Mouse (Mus musculus) left cerebral cortex, adult 18-20 months (tissue): ENCODE measurements around the gene Csmd2. TPM values are rescaled to one million over a fixed set of nuclear protein-coding genes. Genes with fewer than 3 reads are reported as not detected.

ENCODE experiments used
- DNase-seq, 2 experiments: peaks; one replicate each; pipeline ENCODE4 v3.0.0; 2021 to 2022; ENCODE audit warnings: low spot score in 2 of 2, mixed read lengths in 1 of 2
- total RNA-seq, 2 experiments: library from RNA; stranded (reverse); gene quantifications; 2 replicates each; pipeline ENCODE4 v1.2.3; 2021

The Csmd2 gene
- total RNA-seq, 2 experiments from 2014 or later: 42.9 to 48.6 TPM

DNA sequence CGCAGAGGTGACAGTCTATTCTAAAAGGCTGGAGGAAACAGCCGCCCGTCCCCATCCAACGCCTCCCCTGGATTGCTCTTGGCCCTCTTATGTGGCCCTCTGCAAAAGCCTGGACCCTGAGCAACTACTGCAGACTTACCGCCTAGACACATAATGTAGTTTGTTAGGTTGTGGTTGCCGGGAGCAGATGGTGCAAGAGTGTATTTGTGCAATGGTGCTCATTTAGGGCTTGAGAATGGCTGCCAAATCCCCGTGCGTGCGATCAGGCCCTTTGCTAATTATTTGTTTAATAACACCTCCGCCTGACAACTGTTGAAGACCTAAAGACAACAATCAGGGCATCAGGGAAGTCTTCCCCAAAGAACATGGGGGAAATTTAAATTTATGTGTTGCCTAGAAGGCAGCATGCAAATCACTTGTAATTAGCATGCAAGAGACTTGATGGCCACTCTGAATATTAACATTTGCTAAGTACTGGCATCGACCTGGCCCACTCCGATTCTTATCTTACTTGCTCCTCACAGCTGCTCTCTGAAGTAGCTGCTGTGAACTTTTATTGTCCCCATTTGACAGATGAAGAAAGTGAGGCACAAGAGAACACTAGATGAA is 147.5 kb downstream of the Csmd2 start:
- DNase-seq: no peak

- DNase-seq: no peak
Measured at GRCm38 (mm10) chr4:128139991-128140390, 152.3 kb downstream of the Csmd2 start.

GRCm38 (mm10) chr4:128141161-128142101 is 153.8 kb downstream of the Csmd2 start:
- DNase-seq: no peak

DNA sequence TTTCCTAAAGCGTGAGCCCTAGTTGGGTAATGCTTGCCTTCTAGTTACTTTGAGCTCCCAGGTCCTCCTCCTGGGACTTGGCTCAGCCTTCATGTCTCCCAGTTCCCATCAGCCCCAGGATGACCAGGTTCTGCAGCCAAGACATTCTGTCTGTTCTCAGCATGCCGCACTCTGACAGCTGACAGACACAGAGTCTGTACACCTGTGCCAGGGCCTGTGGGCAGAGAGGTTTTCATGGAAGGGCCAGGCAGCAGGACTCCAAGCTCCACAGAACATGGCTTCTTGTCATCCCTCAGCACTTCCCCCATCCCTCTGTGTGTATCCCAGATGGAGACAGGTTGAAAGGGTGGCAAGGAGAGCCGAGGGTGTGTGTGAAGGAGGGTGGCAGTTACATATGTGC is 154.6 kb downstream of the Csmd2 start:
- DNase-seq: no peak

- no peak for DNase-seq
Measured at GRCm38 (mm10) chr4:128143147-128143546, 155.5 kb downstream of the Csmd2 start.

- peak in 1 of 2 experiments; percentile 41 for DNase-seq
Measured at GRCm38 (mm10) chr4:128149524-128149923, 161.9 kb downstream of the Csmd2 start.

DNA sequence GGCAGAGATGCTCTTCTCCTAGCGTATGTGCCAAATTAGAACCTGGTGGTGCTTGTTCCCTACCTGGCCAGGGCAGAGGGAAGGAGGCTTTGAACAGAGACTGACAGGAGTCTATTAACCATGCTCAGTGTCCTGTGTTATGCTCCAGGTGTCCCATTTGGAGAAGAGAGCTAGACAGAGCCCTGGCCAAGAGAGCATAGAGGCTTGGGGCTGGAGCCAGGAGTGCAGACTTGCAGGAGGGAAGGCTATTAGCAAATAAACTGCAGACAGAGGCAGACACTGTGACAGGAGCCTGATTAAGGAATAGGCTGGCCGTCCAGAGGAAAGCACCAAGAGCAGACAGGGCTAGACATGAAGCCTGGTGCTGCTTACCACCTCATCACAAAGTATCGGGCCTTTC is 164.4 kb downstream of the Csmd2 start:
- DNase-seq: no peak

GRCm38 (mm10) chr4:128153144-128153543 is 165.5 kb downstream of the Csmd2 start:
- DNase-seq: no peak

DNA sequence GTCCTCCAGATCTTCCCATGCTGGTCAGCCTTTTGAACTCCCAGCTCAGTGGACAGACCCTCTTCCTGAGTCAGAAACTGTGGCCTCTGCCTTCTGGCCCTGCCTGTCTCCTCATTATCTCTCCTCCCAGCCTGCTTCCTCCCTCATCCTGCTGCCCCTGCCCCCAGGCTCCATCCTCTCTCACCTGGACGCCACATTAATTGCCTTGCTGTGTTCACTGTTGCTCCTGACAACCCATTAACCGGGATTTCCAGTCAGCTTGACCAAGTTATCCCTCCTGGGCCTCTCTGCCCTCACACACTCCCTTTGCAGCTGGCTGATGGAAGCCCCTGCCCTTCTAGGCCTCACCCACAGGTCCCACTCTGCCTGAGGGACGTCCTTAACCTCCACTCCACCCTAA is 167.6 kb downstream of the Csmd2 start:
- no peak for DNase-seq

DNA sequence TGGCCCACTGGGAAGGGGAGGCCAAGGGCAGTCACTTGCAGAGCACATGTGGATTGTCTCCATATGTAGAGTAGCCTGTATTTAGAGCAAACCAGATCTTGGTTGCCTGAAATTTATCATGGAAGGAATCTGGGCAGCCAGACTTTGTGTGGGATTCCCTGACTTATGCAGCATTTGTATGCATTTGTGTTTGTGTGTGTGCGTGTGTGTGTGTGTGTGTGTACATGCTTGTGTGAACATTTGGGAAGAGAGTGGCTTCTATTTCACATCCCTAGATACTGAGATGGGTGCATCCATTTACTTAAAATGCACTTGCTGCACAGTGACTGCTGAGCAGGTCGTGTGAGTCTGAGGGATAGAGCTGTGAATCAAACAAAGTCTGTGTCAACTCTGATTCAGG is 173.0 kb downstream of the Csmd2 start:
- DNase-seq: no peak

DNA sequence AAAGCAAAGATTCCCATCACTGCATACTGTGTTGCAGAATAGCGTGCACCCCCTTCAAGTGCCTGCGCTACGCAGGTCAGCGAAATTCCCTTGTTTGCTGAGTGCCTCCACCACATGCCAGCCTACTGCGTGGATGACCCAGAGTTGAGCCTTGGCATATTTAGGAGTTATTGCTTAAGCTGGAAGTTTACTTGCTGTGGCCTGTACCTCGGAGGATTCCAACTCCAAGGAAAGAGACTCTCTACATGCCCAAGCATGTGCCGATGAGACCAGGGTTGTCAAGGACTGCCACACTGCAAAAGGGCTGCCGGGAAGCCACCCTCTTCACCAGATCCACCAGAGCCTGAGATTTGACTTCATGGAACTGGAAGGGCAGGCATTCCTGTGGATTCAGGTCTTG is 182.5 kb downstream of the Csmd2 start:
- DNase-seq: no peak

- DNase-seq: no peak
Measured at GRCm38 (mm10) chr4:128171233-128171632, 183.6 kb downstream of the Csmd2 start.

DNA sequence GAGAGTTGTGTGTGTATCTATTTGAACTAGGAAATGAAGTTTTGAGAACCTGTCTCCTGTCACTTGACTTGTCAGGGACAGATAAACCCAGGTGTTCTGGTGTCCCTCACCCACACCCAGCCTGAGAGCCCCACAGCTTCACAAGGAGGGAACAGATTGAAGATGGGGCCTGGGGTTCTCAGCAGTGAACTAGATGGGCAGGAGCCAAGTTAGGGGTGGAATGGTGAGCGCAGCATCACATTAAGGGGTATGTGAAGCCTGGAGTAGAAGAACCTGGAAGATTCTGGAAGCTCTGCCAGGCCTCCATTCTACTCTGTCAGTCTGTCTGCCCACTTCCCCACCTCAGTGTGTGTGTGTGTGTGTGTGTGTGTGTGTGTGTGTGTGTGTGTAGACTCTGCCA is 184.0 kb downstream of the Csmd2 start:
- DNase-seq: no peak

GRCm38 (mm10) chr4:128178974-128179373 is 191.3 kb downstream of the Csmd2 start:
- DNase-seq: no peak

DNA sequence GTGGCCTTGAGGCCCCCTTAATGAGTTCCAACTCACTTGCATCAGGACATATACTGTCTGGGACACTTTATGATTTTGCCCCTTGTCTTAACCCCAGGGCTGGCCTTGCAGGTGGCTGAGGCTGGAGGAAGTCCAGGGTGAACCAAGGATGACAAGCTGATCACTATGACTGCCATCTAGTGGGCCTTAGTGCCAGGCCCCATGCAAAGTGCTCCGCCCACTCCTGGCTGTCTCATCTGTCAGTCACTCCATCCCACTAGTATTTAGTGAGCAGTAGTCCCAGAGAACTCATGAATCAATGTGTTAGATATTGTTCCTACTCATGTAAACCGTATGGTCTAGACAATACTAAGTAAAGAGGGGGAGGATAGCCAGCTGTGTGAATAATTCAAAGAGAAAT is 191.9 kb downstream of the Csmd2 start:
- peak in 1 of 2 experiments; percentile 25 for DNase-seq

- DNase-seq: no peak
Measured at GRCm38 (mm10) chr4:128184747-128185146, 197.1 kb downstream of the Csmd2 start.

DNA sequence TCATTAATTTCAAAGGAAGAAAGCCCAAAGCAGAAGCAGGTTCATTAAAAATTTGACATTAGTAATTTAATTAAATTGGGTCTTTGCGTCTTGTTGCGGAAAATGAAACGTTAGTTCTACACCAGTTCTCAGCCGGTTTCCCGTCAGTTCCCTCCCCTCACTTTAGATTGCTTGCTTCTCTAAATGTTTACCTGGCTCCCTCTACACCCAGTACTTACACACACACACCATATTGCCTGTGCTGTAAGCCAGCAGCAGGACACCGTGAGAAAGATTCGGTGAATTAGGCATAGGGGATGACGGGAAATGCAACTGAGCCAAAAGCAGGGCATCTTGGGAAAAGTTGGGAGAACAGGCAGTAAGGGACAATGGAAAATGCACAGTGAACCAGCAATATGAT is 206.8 kb downstream of the Csmd2 start:
- no peak for DNase-seq

DNA sequence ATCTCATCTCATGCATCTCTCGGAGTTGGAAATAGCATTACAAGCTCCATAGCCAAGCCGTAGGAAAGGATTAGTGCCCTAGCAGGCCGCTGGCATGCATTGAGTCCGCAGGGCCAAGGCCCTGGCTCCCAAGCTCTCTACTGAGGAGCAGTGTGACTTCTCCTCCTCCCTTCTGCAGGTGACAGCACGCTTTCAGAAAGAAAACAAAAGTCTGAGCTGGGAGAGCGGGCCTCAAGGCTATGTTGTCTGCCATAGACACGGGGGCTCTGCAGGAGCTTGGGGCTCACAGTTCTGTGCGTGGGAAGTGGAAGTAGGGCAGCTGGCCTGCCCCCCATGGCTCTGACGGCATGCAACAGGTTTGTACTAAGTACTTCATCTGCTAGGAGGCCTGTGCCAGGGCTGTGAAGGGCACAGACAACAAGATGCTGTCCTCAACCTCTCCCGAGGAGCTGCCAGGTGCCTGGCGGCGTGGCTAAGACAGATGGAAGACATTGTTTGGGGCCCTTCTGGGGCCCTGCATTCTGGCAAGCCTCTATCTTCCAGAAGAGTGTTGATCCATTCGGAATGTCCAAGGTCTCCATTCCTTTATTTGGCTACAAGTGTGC is 230.4 kb downstream of the Csmd2 start:
- DNase-seq: no peak

DNA sequence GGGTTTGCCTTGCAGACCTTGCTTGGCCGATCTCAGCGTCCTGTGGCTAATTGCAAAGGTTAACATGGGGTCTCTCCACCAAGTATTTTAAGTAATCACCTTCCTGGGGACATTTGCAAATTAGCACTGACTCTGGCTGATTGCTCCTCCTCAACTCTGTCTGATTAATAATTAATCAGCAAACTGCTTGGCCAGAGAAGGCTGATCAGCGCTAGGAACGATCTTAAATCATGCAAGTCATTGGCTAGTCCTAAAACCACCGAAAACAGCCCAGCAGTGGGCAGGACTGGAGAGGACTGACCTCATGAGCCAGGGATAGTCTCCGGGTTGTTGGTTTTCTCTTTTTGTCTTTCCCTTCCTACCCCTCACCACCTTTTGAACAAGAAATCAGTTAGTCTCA is 236.8 kb downstream of the Csmd2 start:
- no peak for DNase-seq

DNA sequence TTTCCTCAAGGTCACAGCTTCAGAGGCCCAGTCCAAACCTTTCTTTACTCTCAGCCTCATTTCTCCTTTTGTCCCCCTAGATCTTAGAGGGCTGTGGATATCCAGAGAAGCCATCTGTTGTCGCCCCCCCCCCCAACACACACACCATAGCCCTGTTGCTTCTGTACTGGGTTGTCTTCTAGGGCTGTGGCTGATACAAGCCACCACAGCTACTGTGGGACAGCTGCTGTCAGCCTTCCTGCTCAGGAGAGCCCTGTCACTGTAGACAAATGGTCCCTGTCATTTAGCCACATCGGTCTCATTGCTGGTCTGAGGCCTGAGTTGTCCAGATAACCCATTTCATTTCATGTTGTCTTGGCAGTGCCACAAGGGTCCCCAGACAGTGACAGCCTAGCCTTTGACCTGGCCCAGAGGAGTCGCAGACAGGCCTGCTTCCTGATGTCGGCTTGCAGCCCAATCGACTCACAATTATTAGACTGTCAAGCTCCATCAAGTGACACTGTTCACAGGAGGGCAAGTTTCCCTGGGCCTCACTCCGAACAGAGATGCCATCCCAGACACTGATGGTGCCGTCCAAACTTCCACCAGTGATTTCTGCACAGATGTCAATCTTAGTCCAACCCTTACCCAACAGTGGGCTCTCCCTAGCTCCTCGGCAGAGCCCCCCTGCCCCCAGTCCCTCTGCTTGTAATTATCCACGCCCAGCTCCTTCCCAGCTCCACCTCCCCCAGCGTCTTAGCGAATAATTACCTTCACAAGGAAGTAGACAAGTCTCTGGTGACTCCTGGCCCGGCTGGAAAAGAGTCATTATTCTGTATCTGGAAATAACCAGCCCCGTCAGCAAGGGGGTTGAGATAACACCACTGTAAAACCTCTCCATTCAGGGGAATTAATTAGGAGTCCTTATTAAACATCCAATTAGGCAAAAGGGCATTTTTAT is 240.0 kb downstream of the Csmd2 start:
- DNase-seq: no peak

GRCm38 (mm10) chr4:128233458-128233857 is 245.8 kb downstream of the Csmd2 start:
- DNase-seq: peak; percentile 10 to 33
